Mouse (Mus musculus) thymus, adult 2 months (tissue): ENCODE results near the gene Fam214b. TPM values are rescaled to one million over a fixed set of nuclear protein-coding genes. Genes with fewer than 3 reads are reported as not detected.
A peak's percentile ranks its signal among the peaks of the same experiment; 100 is the strongest.

Source experiments
- DNase-seq: peaks from one replicate; pipeline ENCODE4 v3.0.0; 2021
- H3K27ac ChIP-seq: fragments of 200-500 bp; 2 replicates; pipeline ENCODE4 v1.5.1; 2012; ENCODE audit warnings: low read length, control low read depth; ENCODE audit not compliant: control insufficient read depth, insufficient read depth
- H3K27me3 ChIP-seq: fragments of 200-500 bp; 2 replicates; pipeline ENCODE4 v1.6.1; 2012; ENCODE audit warnings: mild to moderate bottlenecking, low read length, moderate library complexity, mixed read lengths; ENCODE audit not compliant: control insufficient read depth, insufficient read depth
- H3K36me3 ChIP-seq: fragments of 200-500 bp; 2 replicates; pipeline ENCODE4 v1.6.1; 2012; ENCODE audit warnings: mild to moderate bottlenecking, low read length, moderate library complexity; ENCODE audit not compliant: control insufficient read depth, insufficient read depth
- H3K4me1 ChIP-seq: fragments of 200-500 bp; replicated peaks from 2 replicates; pipeline ENCODE4 v1.6.1; 2012; ENCODE audit warnings: low read length; ENCODE audit not compliant: control insufficient read depth, insufficient read depth
- H3K4me3 ChIP-seq: fragments of 200-500 bp; 2 replicates; pipeline ENCODE4 v1.5.1; 2012; ENCODE audit warnings: mild to moderate bottlenecking, low read length, control low read depth, moderate library complexity; ENCODE audit not compliant: control insufficient read depth, insufficient read depth
- CTCF ChIP-seq: fragments of 200-500 bp; IDR thresholded peaks from 2 replicates; pipeline ENCODE4 v1.5.1; 2012; ENCODE audit warnings: mild to moderate bottlenecking, control low read depth, low read length, moderate library complexity, borderline replicate concordance; ENCODE audit not compliant: control insufficient read depth, poor library complexity, insufficient read depth; ENCODE audit errors: extremely low read depth
- POLR2A ChIP-seq: fragments of 200-500 bp; IDR thresholded peaks from 2 replicates; pipeline ENCODE4 v1.6.1; 2012; ENCODE audit warnings: mild to moderate bottlenecking, low read length, control low read depth, moderate library complexity; ENCODE audit not compliant: control insufficient read depth, poor library complexity, insufficient read depth; ENCODE audit errors: extremely low read depth
- WGBS: fragments of 180-500 bp; shearing (Covaris S2); methylation state at CpG from one replicate; pipeline ENCODE4 v1.1.7; 2018; 5-methylcytosine and 5-hydroxymethylcytosine counted together
- polyA plus RNA-seq: library from polyadenylated mRNA; depleted of rRNA; stranded (reverse); fragments of >200 nt; gene quantifications from 2 replicates; pipeline ENCODE4 v1.2.3, GENCODE M21; 2012; rRNA removed

Fam214b gene
- polyA plus RNA-seq = 8.3 and 9.8 TPM in 2 replicates

DNA sequence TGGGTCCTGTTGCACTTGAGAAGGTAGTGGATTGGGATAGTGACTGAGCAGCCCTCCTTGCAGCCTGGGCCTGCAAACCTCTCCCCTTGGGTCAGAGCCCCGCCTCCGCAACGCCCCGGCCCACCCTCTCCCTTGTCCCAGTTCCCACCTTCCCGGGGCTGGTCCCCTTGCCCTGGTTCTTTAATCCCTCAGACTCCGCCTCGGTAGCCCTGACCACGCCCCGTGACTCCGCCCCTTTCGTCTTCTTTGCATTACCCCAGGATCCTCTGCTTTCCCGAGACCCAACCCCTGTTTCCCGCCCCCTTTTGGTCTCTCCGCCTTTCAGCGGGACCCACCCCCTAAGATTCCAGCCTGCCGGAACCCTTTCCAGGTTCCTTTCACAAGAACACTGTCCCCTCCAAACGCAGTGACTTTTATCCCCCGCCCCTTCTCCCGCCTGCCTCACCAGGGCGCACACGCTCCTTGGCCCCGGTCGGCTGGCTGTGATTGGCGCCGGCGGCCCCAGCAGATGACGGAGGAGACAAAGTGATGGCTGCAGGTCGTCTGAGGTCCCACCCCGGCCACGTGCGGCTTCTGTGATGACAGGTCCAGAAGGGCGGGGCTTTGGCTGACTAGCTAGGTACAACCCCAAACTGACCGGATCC is at the start of gene Fam214b:
Gene Fam214b, minus strand, starts transcription at position 562 of the 644 bp plus-strand sequence.
- no peaks in the 10 kb centered on the region for H3K36me3 ChIP-seq
- TF ChIP-seq POLR2A = no peak
- TF ChIP-seq CTCF = no peak
- under 1% methylated on average over 33 of the region's 33 CpGs for WGBS

DNA sequence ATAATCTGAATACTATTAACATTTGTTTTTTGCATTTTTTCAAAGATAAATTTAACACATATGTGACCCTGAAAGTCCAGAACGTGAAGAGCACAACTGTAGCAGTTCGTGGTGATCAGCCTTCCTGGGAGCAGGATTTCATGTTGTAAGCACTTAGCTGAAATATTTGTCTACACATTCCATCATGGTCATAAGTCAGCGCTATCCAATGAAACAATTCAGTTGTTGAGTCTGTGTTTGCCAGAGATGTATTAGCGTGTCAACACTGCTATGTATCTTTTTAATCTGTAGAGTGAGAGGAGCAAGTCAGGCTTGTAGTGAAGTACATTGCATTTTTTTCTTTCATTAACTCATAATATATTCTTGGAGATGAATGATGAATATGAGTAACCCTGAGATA is 45.2 kb upstream of the Fam214b start:
- 88% methylated on average over 4 of the region's 4 CpGs for WGBS
- Histone ChIP-seq H3K4me3 (no peak overlapping the region), H3K36me3 (no peaks in the 10 kb centered on the region), H3K27me3 (no peaks in the 10 kb centered on the region), H3K4me1 (no peaks in the 10 kb centered on the region), H3K27ac (no peak overlapping the region)
- TF ChIP-seq POLR2A (no peak), CTCF (no peak)
- no peak for DNase-seq

More for the DNA sequence above, at the start of gene Fam214b:
- peaks cover 11% of the 10 kb centered on the region for H3K4me1 ChIP-seq
- peak within 1 kb of the TSS; percentile 39 for H3K4me3 ChIP-seq
- no peak within 1 kb of the TSS for H3K27ac ChIP-seq
- peak; percentile 79 for DNase-seq
- H3K27me3 ChIP-seq = no peaks in the 10 kb centered on the region

DNA sequence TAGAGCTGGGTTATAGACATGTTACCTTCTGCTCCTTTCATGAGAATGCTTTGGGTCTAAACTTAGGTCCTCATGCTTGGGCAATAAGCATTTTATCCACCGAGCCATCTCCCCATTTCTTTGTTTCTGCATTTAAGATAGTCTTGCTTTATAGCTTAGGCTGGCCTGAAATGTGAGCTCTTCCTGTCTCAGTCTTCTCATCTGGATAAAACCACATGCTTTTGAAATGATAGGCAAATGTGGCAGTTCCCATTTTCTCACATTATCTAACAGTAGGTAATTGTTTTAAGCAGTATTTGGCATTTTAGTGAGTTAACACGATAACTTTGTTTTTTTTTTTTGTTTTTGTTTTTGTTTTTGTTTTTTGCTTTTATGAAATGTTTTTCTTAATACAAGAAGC is 43.9 kb upstream of the Fam214b start:
- TF ChIP-seq POLR2A (no peak), CTCF (no peak)
- no peak overlapping the region for H3K27ac ChIP-seq
- no peaks in the 10 kb centered on the region for H3K36me3 ChIP-seq
- H3K4me1 ChIP-seq = no peaks in the 10 kb centered on the region
- no peak for DNase-seq
- WGBS = 88% methylated on average over 2 of the region's 2 CpGs
- no peaks in the 10 kb centered on the region for H3K27me3 ChIP-seq
- H3K4me3 ChIP-seq = no peak overlapping the region

DNA sequence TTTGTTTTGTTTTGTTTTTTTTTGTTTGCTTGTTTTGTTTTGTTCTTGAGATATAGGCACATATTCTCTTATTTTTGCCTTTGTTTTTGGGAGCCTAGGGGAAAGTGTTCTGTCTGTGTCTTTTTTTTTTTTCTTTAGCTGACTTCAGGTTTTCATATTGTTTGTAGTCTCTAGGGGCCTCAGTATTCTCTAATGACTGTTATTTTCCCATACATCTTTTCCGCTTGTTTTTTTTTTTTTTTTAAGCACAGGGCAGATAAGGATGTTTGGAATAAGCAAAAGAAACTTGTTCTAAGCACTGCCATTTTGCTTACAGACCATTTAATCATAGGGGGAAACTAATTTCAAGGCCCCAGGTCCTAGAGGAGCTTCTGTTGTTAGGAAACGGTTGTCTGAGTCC is 36.4 kb upstream of the Fam214b start:
- H3K4me3 ChIP-seq = no peak overlapping the region
- H3K27me3 ChIP-seq = no peaks in the 10 kb centered on the region
- no peaks in the 10 kb centered on the region for H3K4me1 ChIP-seq
- H3K36me3 ChIP-seq = no peaks in the 10 kb centered on the region
- 92% methylated on average over 2 of the region's 2 CpGs for WGBS
- no peak for DNase-seq
- TF ChIP-seq CTCF (no peak), POLR2A (no peak)
- no peak overlapping the region for H3K27ac ChIP-seq

DNA sequence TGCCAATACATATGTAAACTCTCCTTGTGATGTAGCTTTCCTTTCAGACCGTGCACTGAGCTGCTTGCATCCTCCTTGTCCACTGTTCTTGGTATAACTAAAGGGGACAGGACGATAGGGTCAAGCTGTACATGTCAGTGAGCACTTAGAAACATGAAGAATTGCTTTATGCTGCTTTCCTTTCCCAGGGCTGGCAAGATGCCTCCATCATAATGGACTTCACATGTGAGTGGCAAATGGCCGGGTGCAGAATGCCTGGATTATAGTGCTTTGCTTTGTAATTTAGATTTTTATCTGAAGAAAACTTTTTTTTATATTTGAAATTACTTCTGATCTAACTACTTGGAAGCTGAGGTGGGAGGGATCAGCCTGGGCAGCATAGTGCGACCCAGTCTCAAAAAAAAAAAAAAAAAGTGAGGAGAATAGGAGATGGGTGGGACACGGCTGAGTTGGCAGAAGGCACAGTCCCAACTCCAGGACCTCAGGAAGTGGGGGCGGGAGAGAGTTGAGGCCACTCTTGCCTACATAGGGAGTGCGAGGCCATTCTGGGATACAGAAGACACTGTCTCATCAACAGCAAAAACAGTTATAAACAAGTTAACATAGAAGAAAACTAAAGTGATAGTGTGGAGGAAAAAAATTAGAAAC is 32.2 kb upstream of the Fam214b start:
- 88% methylated on average over 7 of the region's 7 CpGs for WGBS
- no peaks in the 10 kb centered on the region for H3K4me1 ChIP-seq
- H3K36me3 ChIP-seq = no peaks in the 10 kb centered on the region
- no peak for DNase-seq
- TF ChIP-seq POLR2A = no peak
- TF ChIP-seq CTCF = no peak
- H3K27me3 ChIP-seq = no peaks in the 10 kb centered on the region
- no peak overlapping the region for H3K27ac ChIP-seq
- no peak overlapping the region for H3K4me3 ChIP-seq

DNA sequence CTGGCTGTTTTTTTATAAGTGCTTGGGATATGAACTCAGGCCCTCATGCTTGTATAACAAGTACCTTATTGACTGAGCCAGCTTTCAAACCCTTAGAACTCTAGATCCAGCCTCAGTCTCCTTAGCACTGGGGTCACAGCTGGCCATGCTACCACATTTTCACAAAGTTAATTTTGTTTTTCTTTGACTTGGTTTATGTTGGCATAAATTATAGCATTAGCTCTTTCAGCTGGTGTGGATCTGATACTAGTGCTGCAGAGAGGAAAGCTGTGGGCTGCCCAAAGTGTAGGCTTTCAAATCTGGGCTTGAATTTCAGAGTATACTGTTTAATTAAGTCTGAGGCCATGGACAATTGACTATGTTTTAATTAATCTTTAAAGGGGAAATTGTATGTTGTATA is 28.9 kb upstream of the Fam214b start:
- no peak overlapping the region for H3K27ac ChIP-seq
- no peak for DNase-seq
- H3K36me3 ChIP-seq = no peaks in the 10 kb centered on the region
- no peaks in the 10 kb centered on the region for H3K4me1 ChIP-seq
- H3K4me3 ChIP-seq = no peak overlapping the region
- no peaks in the 10 kb centered on the region for H3K27me3 ChIP-seq
- no peak for TF ChIP-seq CTCF
- TF ChIP-seq POLR2A = no peak
